Mouse (Mus musculus) kidney, postnatal 0 days (tissue): ENCODE measurements around the gene Creb3. TPM values are rescaled to one million over a fixed set of nuclear protein-coding genes. Genes with fewer than 3 reads are reported as not detected.

ENCODE experiments used
- ATAC-seq: fragments of 200-750 bp; cut with Nextera tagmentation; replicated peaks from 2 replicates; pipeline ENCODE4 v1.8.0; 2017; ENCODE audit warnings: low read depth, moderate number of reproducible peaks, moderate TSS enrichment, moderate library complexity; ENCODE audit not compliant: low FRiP score
- DNase-seq: peaks from one replicate; pipeline ENCODE4 v3.0.0-alpha.2; 2016; ENCODE audit warnings: low spot score
- H3K27ac ChIP-seq: fragments of 300-500 bp; sonication (generic); 2 replicates; pipeline ENCODE4 v1.5.1; 2014; ENCODE audit warnings: mild to moderate bottlenecking
- H3K27me3 ChIP-seq: fragments of 300-500 bp; sonication (generic); 2 replicates; pipeline ENCODE4 v1.6.1; 2014; ENCODE audit warnings: low read length, mixed read lengths; ENCODE audit not compliant: insufficient read depth
- H3K36me3 ChIP-seq: fragments of 300-500 bp; sonication (generic); 2 replicates; pipeline ENCODE4 v1.6.1; 2014; ENCODE audit warnings: low read length, mixed read lengths; ENCODE audit not compliant: insufficient read depth
- H3K4me1 ChIP-seq: fragments of 300-500 bp; sonication (generic); replicated peaks from 2 replicates; pipeline ENCODE4 v1.6.1; 2014; ENCODE audit warnings: antibody characterized with exemption, low read length, mixed read lengths; ENCODE audit not compliant: insufficient read depth
- H3K4me2 ChIP-seq: fragments of 300-500 bp; sonication (generic); 2 replicates; pipeline ENCODE4 v1.6.1; 2014; ENCODE audit warnings: mild to moderate bottlenecking, low read length, moderate library complexity, mixed read lengths
- H3K4me3 ChIP-seq: fragments of 300-500 bp; sonication (generic); replicated peaks from 2 replicates; pipeline ENCODE4 v1.5.1; 2014; ENCODE audit warnings: low read depth, low read length
- H3K9ac ChIP-seq: fragments of 300-500 bp; sonication (generic); 2 replicates; pipeline ENCODE4 v1.6.1; 2014; ENCODE audit warnings: low read depth, low read length
- H3K9me3 ChIP-seq: fragments of 300-500 bp; sonication (generic); replicated peaks from 2 replicates; pipeline ENCODE4 v1.6.1; 2016; ENCODE audit warnings: low read length, inconsistent platforms, mixed read lengths
- CTCF ChIP-seq: IDR thresholded peaks from 2 replicates; pipeline ENCODE4 v1.5.1; 2016; ENCODE audit warnings: antibody characterized with exemption, low read depth, mild to moderate bottlenecking, moderate library complexity
- WGBS: fragments of 180-500 bp; shearing (Covaris S2); extraction: QIAGEN DNeasy Blood & Tissue Kit; methylation state at CpG from one replicate; pipeline ENCODE4 v1.1.7; 2014; 5-methylcytosine and 5-hydroxymethylcytosine counted together
- polyA plus RNA-seq: library from polyadenylated mRNA; unstranded; fragments of >200 nt; fragmentation: Nextera tagmentation; extraction: Ambion mirVana; gene quantifications from 2 replicates; pipeline ENCODE4 v1.2.1, GENCODE M21; 2015

Gene Creb3
- 74.1 and 76.5 TPM in 2 replicates for polyA plus RNA-seq

DNA sequence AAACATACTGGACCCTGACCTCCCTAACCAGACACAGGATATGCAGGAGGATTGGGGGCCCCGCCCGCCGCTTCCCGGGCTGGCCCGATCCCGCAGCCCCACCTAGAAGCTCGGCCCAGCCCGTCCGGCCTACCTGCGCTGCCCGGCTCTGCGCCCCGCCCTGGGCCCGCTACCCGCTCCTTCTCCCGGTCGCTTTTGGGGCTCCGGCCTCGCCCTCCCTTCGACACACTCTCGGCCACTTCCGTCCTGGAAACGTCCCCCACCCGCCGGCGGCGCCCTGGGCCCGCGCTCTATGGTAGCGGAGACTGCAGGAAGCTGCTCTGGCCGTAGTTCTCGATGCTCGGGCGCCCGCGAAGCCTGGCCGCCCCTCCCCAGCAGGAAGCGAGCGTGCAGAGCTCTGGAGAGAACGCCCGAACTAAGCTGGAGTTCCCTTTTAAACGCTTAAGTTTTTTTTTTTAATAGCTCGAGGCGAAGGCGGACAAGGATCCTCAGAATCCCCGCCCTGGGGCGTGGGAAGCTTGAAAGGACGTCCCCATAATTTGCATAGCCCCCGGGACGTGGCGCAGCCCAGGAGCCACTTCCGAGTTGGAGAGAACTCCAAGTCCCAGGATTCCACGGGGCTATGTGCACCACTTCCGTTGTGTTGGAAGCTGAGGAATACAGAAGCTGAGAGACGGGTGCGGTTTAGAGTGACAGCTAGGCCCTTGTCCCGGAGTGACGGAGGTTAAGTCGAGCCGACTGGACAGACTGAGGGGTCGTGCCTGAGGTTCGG lies at the start of gene Creb3, which contains the start of gene Tln1:
Gene Creb3 (plus strand): TSS at position 336 of the 772 bp plus-strand sequence.
Gene Tln1 (minus strand): TSS at position 695 of the 772 bp plus-strand sequence.
- DNase-seq: peak; percentile 97
- Histone ChIP-seq H3K36me3 (peaks cover 25% of the 10 kb centered on the region), H3K27me3 (no peaks in the 10 kb centered on the region), H3K27ac (peak within 1 kb of the TSS; percentile 99), H3K9me3 (no peaks in the 10 kb centered on the region), H3K4me2 (peak within 1 kb of the TSS; percentile 79), H3K4me3 (peak within 1 kb of the TSS; percentile 65), H3K9ac (peak within 1 kb of the TSS; percentile 92), H3K4me1 (peaks cover 49% of the 10 kb centered on the region)
- ATAC-seq: peak; percentile 89
- peak; percentile 35; the same call in 1 of the 2 replicates for TF ChIP-seq CTCF
- under 1% methylated on average over 62 of the region's 62 CpGs for WGBS

DNA sequence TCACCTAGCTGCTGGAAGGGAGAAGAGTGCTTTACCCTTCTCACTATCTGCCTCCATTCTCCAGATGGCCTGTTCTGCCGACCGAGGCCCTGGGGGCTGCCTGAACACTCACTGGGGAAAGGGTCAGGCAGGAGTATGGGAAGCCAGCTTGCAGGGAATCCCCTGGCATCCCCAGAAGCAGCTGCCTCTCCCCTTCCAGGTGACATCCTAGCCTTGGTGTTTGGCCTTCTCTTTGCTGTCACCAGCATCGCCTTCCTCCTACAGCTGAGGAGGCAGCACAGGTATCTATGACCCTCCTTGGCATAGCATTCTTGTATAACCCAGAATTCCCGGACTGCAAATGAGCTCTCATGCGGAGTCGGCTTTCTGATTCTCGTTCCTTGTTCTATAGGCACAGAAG lies 49.5 kb upstream of the Creb3 start:
- H3K27ac ChIP-seq: no peak overlapping the region
- no peak overlapping the region for H3K4me2 ChIP-seq
- TF ChIP-seq CTCF: no peak
- H3K36me3 ChIP-seq: 0 out of 2 replicates have a peak, but pooled peaks cover 10% of the 10 kb centered on the region
- peaks cover 14% of the 10 kb centered on the region; the same call in 1 of the 2 replicates for H3K4me1 ChIP-seq
- H3K4me3 ChIP-seq: no peak overlapping the region
- DNase-seq (no peak), ATAC-seq (no peak)
- H3K9ac ChIP-seq: no peak overlapping the region
- no peaks in the 10 kb centered on the region for H3K9me3 ChIP-seq
- no peaks in the 10 kb centered on the region for H3K27me3 ChIP-seq
- 55% methylated on average over 7 of the region's 7 CpGs for WGBS

GRCm38 (mm10) chr4:43513300-43513699 lies 48.8 kb upstream of the Creb3 start:
- no peak for DNase-seq
- Histone ChIP-seq H3K27me3 (no peaks in the 10 kb centered on the region), H3K9ac (no peak overlapping the region), H3K4me3 (no peak overlapping the region), H3K4me1 (peaks cover 7% of the 10 kb centered on the region; the same call in 1 of the 2 replicates), H3K9me3 (no peaks in the 10 kb centered on the region), H3K27ac (no peak overlapping the region), H3K4me2 (no peak overlapping the region), H3K36me3 (0 out of 2 replicates have a peak, but pooled peaks cover 10% of the 10 kb centered on the region)
- TF ChIP-seq CTCF: no peak
- no peak for ATAC-seq
- 91% methylated on average over 4 of the region's 4 CpGs for WGBS

DNA sequence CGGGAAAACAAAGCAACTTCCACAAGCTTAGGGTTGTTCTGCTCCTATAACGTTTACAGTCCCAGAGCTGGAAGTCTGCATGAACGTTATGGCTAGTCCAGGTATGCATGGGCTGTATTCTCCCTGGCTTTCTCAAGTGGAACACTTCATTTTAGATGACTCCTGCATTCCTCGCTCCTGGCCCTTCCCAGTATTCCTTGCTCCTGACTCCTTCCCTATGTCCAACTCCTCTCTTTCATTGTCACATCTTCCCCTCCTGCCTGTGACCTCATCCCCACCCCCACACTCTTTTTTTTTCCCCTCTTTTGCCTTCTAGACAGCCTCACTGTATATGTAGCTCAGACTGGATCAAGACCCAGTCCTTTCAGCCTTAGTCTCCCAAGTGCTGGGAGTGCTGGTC lies 48.3 kb upstream of the Creb3 start:
- ATAC-seq (no peak), DNase-seq (no peak)
- Histone ChIP-seq H3K36me3 (0 out of 2 replicates have a peak, but pooled peaks cover 10% of the 10 kb centered on the region), H3K9ac (no peak overlapping the region), H3K4me2 (no peak overlapping the region), H3K27me3 (no peaks in the 10 kb centered on the region), H3K27ac (no peak overlapping the region), H3K4me3 (no peak overlapping the region), H3K9me3 (no peaks in the 10 kb centered on the region), H3K4me1 (peaks cover 3% of the 10 kb centered on the region; the same call in 1 of the 2 replicates)
- WGBS: 58% methylated on average over 4 of the region's 4 CpGs
- TF ChIP-seq CTCF: no peak

GRCm38 (mm10) chr4:43515764-43516708 lies 46.1 kb upstream of the Creb3 start:
- no peak for DNase-seq
- Histone ChIP-seq H3K27me3 (no peaks in the 10 kb centered on the region), H3K4me3 (no peak overlapping the region), H3K4me1 (no peaks in the 10 kb centered on the region; the same call in 1 of the 2 replicates), H3K27ac (no peak overlapping the region), H3K4me2 (no peak overlapping the region), H3K9ac (no peak overlapping the region), H3K9me3 (no peaks in the 10 kb centered on the region), H3K36me3 (0 out of 2 replicates have a peak, but pooled peaks cover 10% of the 10 kb centered on the region)
- no peak for ATAC-seq
- TF ChIP-seq CTCF: no peak
- WGBS: 70% methylated on average over 11 of the region's 11 CpGs

DNA sequence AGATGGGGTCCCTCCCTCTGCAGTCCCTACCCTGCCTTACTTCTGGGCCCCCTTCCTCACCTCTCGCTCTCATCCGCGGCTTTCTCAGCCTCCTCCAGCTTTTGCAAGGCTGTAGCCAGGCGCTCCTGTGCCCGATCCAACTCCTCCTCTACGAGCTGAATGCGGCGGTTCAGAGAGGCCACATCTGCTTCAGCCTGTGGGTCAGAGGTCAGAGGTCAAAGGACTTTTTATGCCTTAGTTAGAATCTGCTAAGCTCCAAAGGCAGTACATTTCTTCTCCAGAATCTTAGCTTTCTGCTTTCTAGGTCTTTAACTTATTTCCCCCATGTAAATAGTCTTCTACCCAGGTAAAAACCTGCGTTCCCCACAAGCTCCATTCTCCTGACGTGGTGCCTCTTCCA lies 42.6 kb upstream of the Creb3 start:
- H3K9ac ChIP-seq: no peak overlapping the region
- H3K4me3 ChIP-seq: 0 out of 2 replicates have a peak overlapping the region, but pooled peaks have one; percentile 0
- H3K9me3 ChIP-seq: no peaks in the 10 kb centered on the region
- H3K36me3 ChIP-seq: 0 out of 2 replicates have a peak, but pooled peaks cover 9% of the 10 kb centered on the region
- H3K27ac ChIP-seq: no peak overlapping the region
- H3K4me2 ChIP-seq: peak overlapping the region; percentile 46
- WGBS: 17% methylated on average over 10 of the region's 10 CpGs
- no peaks in the 10 kb centered on the region for H3K27me3 ChIP-seq
- DNase-seq (no peak), ATAC-seq (no peak)
- H3K4me1 ChIP-seq: peaks cover 21% of the 10 kb centered on the region; the same call in 1 of the 2 replicates
- no peak for TF ChIP-seq CTCF
